Mouse (Mus musculus): Measurements from ENCODE around the gene Efhd2.
A peak's percentile ranks its signal among the peaks of the same experiment; 100 is the strongest.

Efhd2 gene

GRCm38 (mm10) chr4:141881950-141882349 lies 7.2 kb upstream of the Efhd2 start:
- ATAC-seq (ENCODE audit: insufficient number of reproducible peaks, low FRiP score, low TSS enrichment), result no peak

GRCm38 (mm10) chr4:141881289-141881914 lies 6.7 kb upstream of the Efhd2 start:
- no peak for ATAC-seq (ENCODE audit: insufficient number of reproducible peaks, low FRiP score, low TSS enrichment)

- ATAC-seq (ENCODE audit: insufficient number of reproducible peaks, low FRiP score, low TSS enrichment), result no peak
Observed at GRCm38 (mm10) chr4:141879875-141880274, 5.2 kb upstream of the Efhd2 start.

DNA sequence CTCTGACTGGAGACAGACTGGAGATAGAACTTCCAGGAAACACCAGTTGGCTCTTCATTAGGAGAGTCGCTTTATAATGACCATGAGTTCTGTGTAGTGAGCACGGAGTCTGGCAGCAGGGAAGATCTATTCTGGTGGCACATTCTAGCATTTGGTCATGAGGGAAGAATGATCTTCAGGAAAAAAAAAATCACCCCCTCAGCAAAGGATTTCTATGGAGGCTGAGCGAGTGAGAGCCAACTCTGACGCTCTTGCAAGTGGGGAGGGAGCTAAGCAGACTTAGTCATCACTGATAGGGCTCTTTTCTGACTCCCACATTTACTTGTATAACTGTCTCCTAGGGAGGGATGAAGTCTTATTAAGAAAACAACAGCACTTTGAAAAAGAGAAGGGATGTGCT lies 4.4 kb upstream of the Efhd2 start:
- no peak for ATAC-seq (ENCODE audit: insufficient number of reproducible peaks, low FRiP score, low TSS enrichment)

DNA sequence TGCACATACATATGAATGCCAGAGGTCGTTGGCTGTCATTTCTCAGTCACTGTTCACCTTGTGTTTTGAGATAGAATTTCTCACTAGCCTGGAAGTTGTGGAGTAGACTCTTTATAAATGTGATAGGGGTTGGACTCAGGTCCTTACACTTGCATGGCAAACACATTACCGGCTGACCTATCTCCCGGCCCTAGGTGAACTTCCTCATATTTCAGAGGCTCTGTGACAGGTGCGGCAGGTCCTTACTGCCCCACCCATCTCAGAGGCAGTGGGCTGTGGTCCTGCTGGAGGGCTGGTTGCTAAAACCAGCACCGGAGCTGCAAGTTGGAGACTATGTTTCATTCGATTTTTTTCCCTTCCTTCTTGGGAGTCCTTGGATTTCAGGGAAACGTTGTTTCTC lies 3.9 kb upstream of the Efhd2 start:
- no peak for ATAC-seq (ENCODE audit: insufficient number of reproducible peaks, low FRiP score, low TSS enrichment)

GRCm38 (mm10) chr4:141875481-141876108 lies 875 bp upstream of the Efhd2 start:
- ATAC-seq (ENCODE audit: insufficient number of reproducible peaks, low FRiP score, low TSS enrichment), result no peak

GRCm38 (mm10) chr4:141874111-141874600 lies 564 bp downstream of the Efhd2 start:
- no peak for ATAC-seq (ENCODE audit: insufficient number of reproducible peaks, low FRiP score, low TSS enrichment)

GRCm38 (mm10) chr4:141872977-141873376 lies 1.7 kb downstream of the Efhd2 start:
- ATAC-seq (ENCODE audit: insufficient number of reproducible peaks, low FRiP score, low TSS enrichment), result no peak

DNA sequence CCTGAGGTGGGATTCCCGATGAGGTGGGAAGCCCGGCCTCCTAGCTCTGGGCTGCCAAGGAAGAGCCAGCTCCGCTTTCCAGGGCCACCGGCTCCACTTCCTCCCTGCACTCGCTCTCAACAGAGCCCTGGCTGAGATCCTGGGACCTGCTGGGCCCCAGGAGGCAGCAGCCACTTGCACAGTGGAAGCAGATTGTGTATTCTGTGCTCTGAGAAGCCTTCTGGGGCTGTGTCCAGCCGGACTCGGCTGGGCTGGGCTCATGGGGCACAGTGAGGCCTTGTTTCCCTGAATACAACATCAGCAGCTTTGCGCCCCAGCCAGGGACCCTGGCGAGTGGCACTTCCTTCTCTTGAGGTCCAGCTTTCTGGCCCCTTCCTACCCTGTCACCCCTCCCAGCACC lies 2.8 kb downstream of the Efhd2 start:
- peak; percentile 60; the same call in 1 of the 2 replicates for ATAC-seq (ENCODE audit: insufficient number of reproducible peaks, low FRiP score, low TSS enrichment)

- ATAC-seq (ENCODE audit: insufficient number of reproducible peaks, low FRiP score, low TSS enrichment), result no peak
Observed at GRCm38 (mm10) chr4:141871333-141871725, 3.4 kb downstream of the Efhd2 start.

DNA sequence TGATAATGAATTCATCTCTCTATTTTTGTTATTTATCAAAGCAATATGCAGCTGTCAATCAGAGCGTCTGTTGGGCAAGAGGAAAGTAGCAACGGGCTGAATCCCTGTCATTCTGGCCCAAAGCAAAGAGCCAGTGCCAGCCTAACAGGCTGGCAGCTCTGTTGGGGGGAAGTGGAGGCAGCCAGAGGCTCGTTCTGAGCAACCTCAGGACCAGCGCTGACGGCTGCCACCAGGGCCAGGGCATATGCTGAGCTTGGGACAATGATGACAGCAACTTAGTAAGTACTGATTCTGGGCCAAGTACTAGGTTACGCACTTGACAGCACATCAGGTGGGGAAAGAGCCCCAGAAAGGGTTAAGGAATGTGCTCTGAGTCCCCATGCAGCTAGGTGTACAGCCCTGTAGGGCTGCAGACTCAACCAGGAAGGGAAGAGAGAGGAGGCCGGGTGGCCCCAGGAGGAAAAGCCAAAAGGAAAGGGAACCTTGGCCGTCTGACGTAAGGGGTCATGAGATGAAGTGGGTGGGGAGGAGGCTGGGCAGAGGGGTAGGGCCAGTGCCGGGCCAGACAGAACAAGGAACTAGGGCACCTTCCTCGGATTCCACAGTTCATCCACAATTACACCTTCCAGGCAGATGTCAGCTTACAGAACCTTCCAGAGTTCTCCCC lies 3.9 kb downstream of the Efhd2 start:
- ATAC-seq (ENCODE audit: insufficient number of reproducible peaks, low FRiP score, low TSS enrichment), result no peak

DNA sequence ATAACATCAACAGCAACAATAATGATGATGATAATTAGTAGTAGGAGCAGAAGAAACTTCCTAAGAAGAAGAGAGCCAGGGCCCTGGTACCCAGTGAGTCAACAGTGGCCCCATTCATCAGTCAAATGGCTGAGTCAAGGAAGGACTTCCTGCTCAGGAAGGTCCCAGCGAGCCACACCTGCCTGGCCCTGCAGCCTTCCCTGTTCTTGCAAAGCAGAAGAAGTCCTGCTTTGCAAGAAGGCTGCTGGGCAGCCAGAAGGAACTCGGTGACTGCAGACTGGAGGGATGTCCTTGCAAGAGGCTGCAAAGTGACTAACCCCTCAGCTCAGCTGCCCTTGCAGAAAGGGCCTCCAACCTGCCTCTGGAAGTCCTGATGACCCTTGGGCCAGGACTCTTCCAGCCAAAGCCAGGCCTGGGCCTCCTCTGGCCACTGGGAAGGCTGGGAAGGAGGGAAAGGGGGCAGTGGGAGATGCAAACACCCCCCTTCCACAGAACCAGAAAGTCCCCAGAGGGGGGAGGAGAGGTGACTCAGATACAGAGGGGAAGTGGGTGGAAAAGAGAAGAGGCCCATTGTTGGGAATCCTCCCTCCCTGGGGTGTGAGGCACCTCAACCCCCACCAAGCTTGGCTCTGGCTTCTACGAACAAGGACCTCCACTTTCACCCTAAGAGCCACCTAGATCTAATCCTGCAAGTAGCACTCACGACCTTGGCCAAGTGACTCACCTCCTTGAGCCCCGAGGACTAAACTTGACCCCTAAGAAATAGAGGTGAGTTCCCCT lies 5.1 kb downstream of the Efhd2 start:
- ATAC-seq (ENCODE audit: insufficient number of reproducible peaks, low FRiP score, low TSS enrichment), result no peak

DNA sequence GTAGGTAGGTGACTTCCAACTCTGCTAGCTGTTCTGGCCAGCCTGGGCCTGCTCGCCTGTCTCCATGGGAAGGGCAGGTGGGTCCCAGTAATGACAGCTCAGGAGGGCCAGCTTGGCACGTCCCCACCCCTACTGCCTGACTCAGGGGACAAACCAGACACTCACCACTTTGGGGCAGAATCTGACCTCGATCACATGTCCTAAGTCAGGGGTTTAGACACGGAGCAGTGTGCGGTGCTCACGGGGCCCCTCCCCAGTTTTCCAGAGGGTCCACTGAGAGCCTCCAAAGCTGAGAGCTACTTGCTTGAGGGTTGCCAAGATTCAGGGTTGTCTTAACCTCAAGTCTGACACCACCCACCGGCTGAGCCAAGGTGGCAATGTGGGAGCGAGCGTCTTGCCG lies 6.7 kb downstream of the Efhd2 start:
- no peak for ATAC-seq (ENCODE audit: insufficient number of reproducible peaks, low FRiP score, low TSS enrichment)

DNA sequence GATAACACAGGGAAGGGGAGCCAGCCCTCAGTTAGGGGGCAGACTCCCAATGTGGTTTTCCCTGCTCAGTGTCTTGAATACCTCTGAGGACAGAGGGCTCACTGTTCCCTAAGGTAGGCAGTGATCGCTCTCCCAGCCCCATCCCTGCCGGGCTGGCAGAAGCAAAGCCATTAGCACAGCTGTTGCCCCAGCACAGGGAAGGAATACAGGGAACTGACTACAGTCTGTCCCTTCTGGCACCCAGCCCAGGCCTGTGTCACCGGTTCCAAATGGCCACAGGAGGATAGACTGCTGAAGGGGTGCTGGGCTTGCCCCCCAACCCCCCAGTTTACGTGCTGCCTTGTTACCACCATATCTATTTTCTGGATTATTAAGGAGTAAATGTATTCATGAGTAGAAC lies 7.2 kb downstream of the Efhd2 start:
- no peak for ATAC-seq (ENCODE audit: insufficient number of reproducible peaks, low FRiP score, low TSS enrichment)

DNA sequence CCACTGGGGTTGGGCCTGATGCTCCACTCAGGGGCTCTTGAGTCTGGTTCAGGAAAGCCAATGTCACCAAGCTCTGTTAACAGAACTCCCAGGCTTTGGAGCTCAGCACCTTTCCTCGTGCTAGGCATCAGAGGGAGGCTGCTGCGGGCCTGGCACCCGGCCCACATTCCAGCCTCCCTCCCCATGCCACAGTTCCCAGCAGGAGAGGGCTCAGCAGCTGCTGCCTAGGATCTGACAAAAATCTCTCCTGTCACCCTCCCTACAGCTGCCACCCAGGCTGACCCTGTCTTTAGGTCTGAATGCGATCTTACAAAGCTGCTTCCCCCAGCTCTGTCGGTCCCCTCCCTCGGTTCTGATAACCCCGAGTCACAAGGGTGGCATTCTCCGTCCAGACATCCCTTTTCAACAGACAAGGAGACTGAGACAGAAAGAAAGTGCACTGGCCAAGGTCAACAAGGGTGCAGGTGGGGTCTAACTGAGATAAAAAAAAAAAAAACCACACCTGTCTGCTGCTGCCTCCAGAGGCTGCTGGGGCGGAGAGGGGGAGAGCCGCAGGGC lies 7.7 kb downstream of the Efhd2 start:
- ATAC-seq (ENCODE audit: insufficient number of reproducible peaks, low FRiP score, low TSS enrichment), result no peak

GRCm38 (mm10) chr4:141865600-141865999 lies 9.1 kb downstream of the Efhd2 start:
- ATAC-seq (ENCODE audit: insufficient number of reproducible peaks, low FRiP score, low TSS enrichment), result no peak

DNA sequence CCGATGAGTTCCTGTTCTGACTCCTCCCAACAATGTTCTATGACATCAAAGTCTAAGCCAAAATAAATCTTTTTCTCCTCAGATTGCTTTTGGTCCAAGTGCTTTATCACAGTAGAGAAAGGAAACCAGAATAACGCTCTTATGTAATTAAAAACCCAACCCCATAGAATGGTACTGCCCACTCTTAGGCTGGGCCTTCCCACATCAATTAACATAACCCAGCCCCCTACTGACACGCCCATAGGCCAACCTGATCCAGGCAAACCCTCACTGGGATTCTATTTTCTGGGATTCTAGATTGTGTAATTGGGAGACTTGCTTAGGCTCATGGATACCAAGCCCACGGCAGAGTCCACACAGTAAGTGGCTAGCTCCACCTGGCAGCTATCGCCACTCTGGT lies 9.7 kb downstream of the Efhd2 start:
- ATAC-seq (ENCODE audit: insufficient number of reproducible peaks, low FRiP score, low TSS enrichment), result no peak

- ATAC-seq (ENCODE audit: insufficient number of reproducible peaks, low FRiP score, low TSS enrichment), result no peak
Observed at GRCm38 (mm10) chr4:141864506-141864905, 10.2 kb downstream of the Efhd2 start.

DNA sequence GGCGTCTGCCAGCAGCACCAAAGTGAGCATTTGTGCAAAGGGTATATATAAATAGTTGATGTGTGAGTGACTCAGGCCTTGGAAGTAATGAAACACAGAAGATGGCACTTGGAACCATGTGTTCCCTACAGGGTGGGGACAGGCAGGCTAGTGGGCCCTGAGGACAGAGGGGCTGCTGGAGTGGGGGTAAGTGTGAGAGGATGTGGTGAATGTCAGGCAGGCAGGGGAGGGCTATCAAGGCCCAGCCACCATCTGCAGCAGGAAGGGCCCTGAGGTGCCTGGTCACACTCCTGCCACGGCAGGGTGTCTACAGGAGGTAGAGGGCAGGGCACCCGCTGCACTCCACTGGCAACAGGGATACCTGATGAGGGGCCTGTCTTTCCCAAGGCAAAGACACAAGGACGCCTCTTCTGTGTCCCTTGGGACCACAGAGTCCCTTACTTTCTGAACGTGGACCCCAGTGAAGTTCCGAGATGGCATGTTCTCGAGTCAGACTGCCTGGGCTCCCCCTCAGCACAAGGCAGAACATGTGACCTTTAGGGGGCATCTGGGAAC lies 10.9 kb downstream of the Efhd2 start:
- ATAC-seq (ENCODE audit: insufficient number of reproducible peaks, low FRiP score, low TSS enrichment), result no peak

- no peak for ATAC-seq (ENCODE audit: insufficient number of reproducible peaks, low FRiP score, low TSS enrichment)
Observed at GRCm38 (mm10) chr4:141862867-141863266, 11.9 kb downstream of the Efhd2 start.
